Mouse (Mus musculus) forebrain, embryonic 13.5 days (tissue): ENCODE measurements around the gene Fnip2. TPM values are rescaled to one million over a fixed set of nuclear protein-coding genes. Genes with fewer than 3 reads are reported as not detected.

Source experiments
- ATAC-seq: fragments of 200-750 bp; cut with Nextera tagmentation; 2 replicates; pipeline ENCODE4 v1.8.0; 2017
- H3K27ac ChIP-seq: fragments of 300-500 bp; sonication (generic); 2 replicates; pipeline ENCODE4 v1.5.1; 2015; ENCODE audit warnings: inconsistent platforms, mild to moderate bottlenecking, moderate library complexity
- H3K27me3 ChIP-seq: fragments of 300-500 bp; sonication (generic); 2 replicates; pipeline ENCODE4 v1.6.1; 2015; ENCODE audit warnings: mild to moderate bottlenecking, inconsistent platforms
- H3K36me3 ChIP-seq: fragments of 300-500 bp; sonication (generic); 2 replicates; pipeline ENCODE4 v1.6.1; 2015; ENCODE audit warnings: mild to moderate bottlenecking, inconsistent platforms; ENCODE audit not compliant: poor library complexity, severe bottlenecking
- H3K4me1 ChIP-seq: fragments of 300-500 bp; sonication (generic); 2 replicates; pipeline ENCODE4 v1.6.1; 2015; ENCODE audit warnings: inconsistent platforms
- H3K4me2 ChIP-seq: fragments of 300-500 bp; sonication (generic); 2 replicates; pipeline ENCODE4 v1.6.1; 2015; ENCODE audit warnings: inconsistent platforms, mild to moderate bottlenecking, moderate library complexity
- H3K4me3 ChIP-seq: fragments of 300-500 bp; sonication (generic); 2 replicates; pipeline ENCODE4 v1.5.1; 2015; ENCODE audit warnings: mild to moderate bottlenecking, inconsistent platforms
- H3K9ac ChIP-seq: fragments of 300-500 bp; sonication (generic); 2 replicates; pipeline ENCODE4 v1.6.1; 2015; ENCODE audit warnings: mild to moderate bottlenecking, inconsistent platforms
- H3K9me3 ChIP-seq: fragments of 300-500 bp; sonication (generic); replicated peaks from 2 replicates; pipeline ENCODE4 v1.6.1; 2016; ENCODE audit warnings: inconsistent platforms
- WGBS: fragments of 180-500 bp; shearing (Covaris S2); methylation state at CpG from one replicate; pipeline ENCODE4 v1.1.7; 2015; 5-methylcytosine and 5-hydroxymethylcytosine counted together
- polyA plus RNA-seq: library from polyadenylated mRNA; unstranded; fragments of >200 nt; fragmentation: Nextera tagmentation; extraction: Ambion mirVana; gene quantifications from 2 replicates; pipeline ENCODE4 v1.2.1, GENCODE M21; 2015

The Fnip2 gene
- polyA plus RNA-seq, 1 experiment from 2014 or later: 3.4 TPM

DNA sequence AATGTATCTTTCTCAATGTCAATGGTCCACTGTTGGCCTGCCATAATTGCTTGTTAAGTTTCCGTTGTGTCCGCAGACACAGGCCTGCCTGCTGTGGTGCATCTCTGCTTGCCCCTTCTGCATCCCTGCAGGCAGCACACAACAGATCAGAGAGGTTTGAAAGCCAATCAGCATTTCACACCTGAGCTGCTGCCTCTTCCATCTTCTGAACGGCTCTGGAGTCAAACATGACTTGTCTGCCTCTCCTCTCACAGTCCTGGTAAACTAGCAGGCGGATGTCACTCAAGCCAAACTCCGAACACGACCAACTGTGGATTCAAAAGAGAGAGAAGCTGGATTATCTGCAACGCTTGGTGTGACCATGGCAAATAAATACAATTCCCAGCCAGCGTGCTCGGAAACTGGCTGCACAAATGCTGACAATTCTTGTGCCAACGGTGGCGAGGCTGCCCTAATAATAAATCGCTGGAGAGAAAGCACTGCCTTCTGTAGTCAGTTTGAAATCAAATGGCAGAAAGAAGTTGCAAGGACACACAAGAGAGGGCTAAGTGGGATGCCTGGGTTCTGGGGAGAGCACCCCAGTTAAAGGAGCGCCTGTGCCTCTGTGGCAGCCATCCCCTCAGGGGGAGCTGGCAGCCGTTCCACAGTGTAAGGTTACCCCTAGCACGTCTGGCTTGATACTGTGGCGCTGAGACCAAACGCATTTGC, 49.6 kb downstream of the Fnip2 start:
- peak; percentile 61 for ATAC-seq
- Histone ChIP-seq H3K4me1 (peaks cover 25% of the 10 kb centered on the region), H3K9me3 (no peaks in the 10 kb centered on the region), H3K27me3 (no peaks in the 10 kb centered on the region), H3K27ac (peak overlapping the region; percentile 20; the same call in 1 of the 2 replicates), H3K4me3 (no peak overlapping the region), H3K36me3 (peaks cover 2% of the 10 kb centered on the region; the same call in 1 of the 2 replicates), H3K9ac (peak overlapping the region; percentile 12; the same call in 1 of the 2 replicates), H3K4me2 (no peak overlapping the region)
- WGBS: 63% methylated on average over 17 of the region's 17 CpGs

DNA sequence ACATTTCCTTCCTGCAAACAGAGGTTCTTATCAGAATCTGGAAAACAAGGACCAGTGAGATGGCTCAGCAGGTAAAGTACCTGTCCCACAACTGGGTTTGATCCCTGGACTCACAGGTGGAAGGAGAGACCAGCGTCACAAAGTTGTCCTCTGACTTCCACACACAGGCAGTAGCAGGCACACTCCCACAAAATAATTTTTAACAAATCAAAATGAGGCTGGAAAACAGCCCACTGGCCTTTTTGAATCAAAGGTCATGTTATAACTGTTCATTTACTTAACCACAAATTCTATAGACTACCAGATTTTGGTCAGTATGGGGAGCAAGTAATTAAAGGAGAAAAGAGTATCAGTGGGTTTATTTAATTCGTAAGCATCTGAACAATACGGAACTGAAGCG, 50.6 kb downstream of the Fnip2 start:
- Histone ChIP-seq H3K4me2 (no peak overlapping the region), H3K27ac (no peak overlapping the region), H3K4me1 (peaks cover 25% of the 10 kb centered on the region), H3K9me3 (no peaks in the 10 kb centered on the region), H3K27me3 (no peaks in the 10 kb centered on the region), H3K9ac (no peak overlapping the region), H3K36me3 (peaks cover 5% of the 10 kb centered on the region), H3K4me3 (no peak overlapping the region)
- ATAC-seq: no peak
- WGBS: 91% methylated on average over 4 of the region's 4 CpGs

DNA sequence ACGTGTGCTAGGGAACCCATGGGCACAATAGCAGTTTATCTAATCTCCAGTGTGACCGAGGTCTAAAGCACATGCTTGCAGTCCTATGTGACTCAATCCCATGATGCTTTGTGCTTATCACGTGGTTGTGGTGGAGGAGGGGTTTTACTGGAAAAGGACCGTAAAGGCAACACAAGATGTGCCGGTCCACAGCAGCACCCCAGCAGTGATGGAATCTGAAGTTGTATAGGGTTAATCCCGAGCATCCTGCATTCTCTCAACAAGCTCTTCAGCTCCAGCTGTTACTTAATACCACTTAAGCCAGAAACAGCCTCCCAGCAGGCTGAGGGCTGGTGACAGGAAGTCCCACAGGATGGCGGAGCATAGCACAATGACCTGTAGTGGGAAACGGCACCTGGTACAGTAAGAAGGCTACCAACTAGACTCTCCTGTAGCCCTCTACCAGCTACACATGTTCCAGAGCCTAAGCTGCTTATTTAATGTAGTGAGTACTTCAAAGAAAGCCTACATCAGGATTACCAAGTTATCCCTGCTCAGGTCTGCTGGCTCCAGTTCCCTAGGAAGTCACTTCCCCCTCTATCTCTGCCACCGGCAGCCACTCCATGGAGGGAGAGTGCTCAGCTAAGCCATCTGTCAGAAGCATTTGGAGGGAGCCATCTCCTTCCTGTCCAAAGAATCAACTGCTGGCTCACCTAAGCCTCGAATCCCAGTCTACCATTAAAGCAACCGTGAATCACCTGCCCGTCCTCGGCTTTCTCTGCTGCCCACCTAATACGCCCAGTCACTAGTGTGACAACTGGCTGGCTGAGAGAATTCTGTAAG, 51.3 kb downstream of the Fnip2 start:
- Histone ChIP-seq H3K4me2 (no peak overlapping the region), H3K36me3 (peaks cover 5% of the 10 kb centered on the region), H3K9me3 (no peaks in the 10 kb centered on the region), H3K9ac (no peak overlapping the region), H3K4me1 (peaks cover 25% of the 10 kb centered on the region), H3K27me3 (no peaks in the 10 kb centered on the region), H3K27ac (no peak overlapping the region), H3K4me3 (no peak overlapping the region)
- 72% methylated on average over 14 of the region's 14 CpGs for WGBS
- no peak for ATAC-seq

DNA sequence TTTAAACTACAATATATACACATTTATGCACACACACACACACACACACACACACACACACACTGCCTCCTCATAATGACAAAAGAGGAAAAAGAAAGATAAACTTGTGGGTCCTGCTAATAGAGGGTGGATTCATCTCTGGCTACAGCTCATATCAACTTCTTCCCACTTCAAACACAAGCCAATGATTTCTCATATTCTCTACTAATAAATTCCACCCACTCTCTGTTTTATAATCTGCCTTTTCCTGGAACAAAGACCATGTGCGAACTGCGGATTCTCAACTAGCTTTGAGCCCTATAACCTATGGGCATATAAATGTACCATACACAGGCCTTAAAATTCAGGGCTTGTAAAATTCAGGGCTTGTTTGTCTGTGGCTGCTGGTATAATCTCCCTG, 53.3 kb downstream of the Fnip2 start:
- no peak for ATAC-seq
- Histone ChIP-seq H3K9me3 (no peaks in the 10 kb centered on the region), H3K27me3 (no peaks in the 10 kb centered on the region), H3K4me2 (no peak overlapping the region), H3K4me1 (peaks cover 20% of the 10 kb centered on the region), H3K27ac (no peak overlapping the region), H3K4me3 (no peak overlapping the region), H3K9ac (no peak overlapping the region), H3K36me3 (peaks cover 5% of the 10 kb centered on the region)
- WGBS: 90% methylated on average over 2 of the region's 2 CpGs

DNA sequence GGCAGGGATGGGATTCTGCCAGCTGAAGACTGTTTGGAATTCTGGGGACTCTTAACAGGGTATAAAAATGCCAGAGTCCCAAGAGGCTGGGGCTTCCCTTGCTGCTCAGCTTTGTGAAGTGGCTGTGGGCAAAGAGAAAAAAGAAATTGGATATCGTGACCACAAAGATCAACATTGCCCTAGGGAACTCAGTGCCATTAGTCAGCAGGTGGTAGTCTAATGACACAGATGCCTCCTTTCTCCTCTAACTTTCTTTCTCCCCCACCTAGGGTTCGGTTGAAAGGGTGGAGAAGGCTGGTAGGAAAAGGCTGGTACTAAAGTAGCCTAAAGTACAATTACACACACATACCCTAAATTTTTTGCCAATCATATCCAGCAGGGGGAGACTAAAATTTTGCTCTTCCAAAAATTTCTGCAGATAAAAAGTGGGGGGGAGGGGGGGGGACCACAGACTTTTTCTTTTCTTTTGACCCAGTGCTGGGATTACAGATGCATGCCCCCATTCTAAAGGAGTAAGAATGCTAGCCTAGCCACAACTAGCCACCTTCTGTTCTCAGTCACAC, 66.3 kb downstream of the Fnip2 start:
- H3K4me1 ChIP-seq: peaks cover 5% of the 10 kb centered on the region; the same call in 1 of the 2 replicates
- H3K9ac ChIP-seq: no peak overlapping the region
- H3K27me3 ChIP-seq: no peaks in the 10 kb centered on the region
- H3K9me3 ChIP-seq: no peaks in the 10 kb centered on the region
- no peak overlapping the region for H3K4me3 ChIP-seq
- 69% methylated on average over 2 of the region's 2 CpGs for WGBS
- H3K27ac ChIP-seq: no peak overlapping the region
- H3K36me3 ChIP-seq: peaks cover 33% of the 10 kb centered on the region
- no peak for ATAC-seq
- H3K4me2 ChIP-seq: no peak overlapping the region

DNA sequence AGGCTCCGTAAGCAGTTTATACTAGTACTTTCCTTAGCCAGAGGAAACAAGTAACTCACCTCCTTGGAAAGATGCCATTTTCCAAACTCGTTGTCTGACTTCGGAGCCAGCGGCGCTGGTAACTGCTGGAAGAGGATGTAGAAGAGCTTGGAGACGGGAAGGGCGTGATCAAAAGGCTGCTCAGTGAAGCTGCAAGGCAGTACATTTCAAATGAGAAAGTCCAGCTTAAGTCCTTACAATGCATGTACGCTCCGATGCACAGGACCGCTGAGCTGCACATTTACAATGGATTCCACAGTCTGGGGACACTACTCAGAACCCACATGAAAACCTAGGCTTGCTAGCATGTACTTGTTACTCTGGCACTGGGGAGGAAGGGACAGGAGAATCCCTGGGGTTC, 67.3 kb downstream of the Fnip2 start:
- Histone ChIP-seq H3K4me2 (0 out of 2 replicates have a peak overlapping the region, but pooled peaks have one; percentile 1), H3K27ac (peak overlapping the region; percentile 21; the same call in 1 of the 2 replicates), H3K4me3 (no peak overlapping the region), H3K9me3 (no peaks in the 10 kb centered on the region), H3K27me3 (no peaks in the 10 kb centered on the region), H3K36me3 (peaks cover 32% of the 10 kb centered on the region), H3K4me1 (peaks cover 5% of the 10 kb centered on the region; the same call in 1 of the 2 replicates), H3K9ac (no peak overlapping the region)
- peak; percentile 73 for ATAC-seq
- WGBS: 16% methylated on average over 10 of the region's 10 CpGs

DNA sequence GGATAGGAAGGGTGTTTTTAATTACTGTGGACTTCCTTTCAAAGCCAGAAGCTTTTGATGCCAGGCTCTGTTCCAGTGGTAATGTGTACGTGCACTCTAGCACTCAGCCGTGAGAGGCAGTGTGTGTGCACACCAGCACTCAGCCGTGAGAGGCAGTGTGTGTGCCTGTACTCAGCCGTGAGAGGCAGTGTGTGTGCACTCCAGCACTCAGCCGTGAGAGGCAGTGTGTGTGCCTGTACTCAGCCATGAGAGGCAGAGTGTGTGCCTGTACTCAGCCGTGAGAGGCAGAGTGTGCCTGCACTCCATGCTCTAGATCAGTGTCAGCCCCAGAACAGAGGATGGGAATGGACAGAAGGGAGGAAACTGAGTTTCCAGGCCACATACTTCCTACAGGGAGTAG, 70.9 kb downstream of the Fnip2 start:
- ATAC-seq: no peak

DNA sequence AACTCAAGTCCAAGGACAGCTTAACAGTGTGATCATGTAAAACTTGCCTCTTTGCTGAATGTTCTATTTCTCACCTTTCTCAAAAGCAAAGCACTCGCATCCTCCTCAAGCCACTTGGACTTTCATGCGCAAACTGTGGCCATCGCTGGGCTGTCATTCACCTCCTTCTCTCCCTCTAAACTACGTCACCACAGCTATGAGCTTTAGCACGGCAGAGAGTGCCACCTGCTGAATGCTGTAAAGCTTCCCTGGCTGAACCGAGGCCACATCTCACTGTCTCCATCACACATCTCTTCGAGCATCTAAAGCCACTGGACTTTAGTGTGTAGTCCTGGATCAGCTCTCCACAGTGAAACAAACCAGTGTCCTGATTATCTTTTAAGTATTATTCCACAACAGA, 72.4 kb downstream of the Fnip2 start:
- Histone ChIP-seq H3K4me3 (no peak overlapping the region), H3K9me3 (no peaks in the 10 kb centered on the region), H3K4me1 (0 out of 2 replicates have a peak, but pooled peaks cover 1% of the 10 kb centered on the region), H3K27ac (no peak overlapping the region), H3K36me3 (peaks cover 58% of the 10 kb centered on the region), H3K27me3 (no peaks in the 10 kb centered on the region), H3K4me2 (no peak overlapping the region), H3K9ac (no peak overlapping the region)
- ATAC-seq: no peak
- 76% methylated on average over 7 of the region's 7 CpGs for WGBS

More for the DNA sequence above, 70.9 kb downstream of the Fnip2 start:
- H3K4me1 ChIP-seq: peaks cover 5% of the 10 kb centered on the region; the same call in 1 of the 2 replicates
- no peak overlapping the region for H3K4me2 ChIP-seq
- peaks cover 50% of the 10 kb centered on the region for H3K36me3 ChIP-seq
- H3K9ac ChIP-seq: no peak overlapping the region
- WGBS: 82% methylated on average over 6 of the region's 6 CpGs
- no peaks in the 10 kb centered on the region for H3K9me3 ChIP-seq
- no peak overlapping the region for H3K4me3 ChIP-seq
- H3K27ac ChIP-seq: no peak overlapping the region
- H3K27me3 ChIP-seq: no peaks in the 10 kb centered on the region

DNA sequence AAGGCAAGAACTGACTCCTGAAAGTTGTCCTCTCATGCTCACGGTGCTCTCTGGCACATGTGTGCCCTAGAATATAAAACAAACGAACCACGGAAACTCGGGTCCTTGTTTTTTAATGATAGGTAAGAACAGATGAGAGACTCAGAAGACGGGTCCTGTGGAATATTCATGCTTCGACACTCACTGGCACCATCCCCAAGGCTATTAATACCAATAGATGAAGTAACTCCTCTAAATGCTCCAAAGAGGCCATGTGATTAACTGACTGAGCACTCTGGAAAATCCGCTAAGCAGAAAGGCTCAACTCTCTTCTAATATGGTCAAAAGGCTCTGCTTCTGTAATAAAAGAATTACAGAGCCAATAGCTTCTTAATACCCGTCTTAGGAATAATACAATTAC, 73.6 kb downstream of the Fnip2 start:
- WGBS: 78% methylated on average over 8 of the region's 8 CpGs
- no peak overlapping the region for H3K4me2 ChIP-seq
- ATAC-seq: no peak
- H3K9me3 ChIP-seq: no peaks in the 10 kb centered on the region
- H3K27ac ChIP-seq: no peak overlapping the region
- H3K36me3 ChIP-seq: peaks cover 56% of the 10 kb centered on the region
- H3K4me3 ChIP-seq: no peak overlapping the region
- no peak overlapping the region for H3K9ac ChIP-seq
- H3K27me3 ChIP-seq: no peaks in the 10 kb centered on the region
- H3K4me1 ChIP-seq: no peaks in the 10 kb centered on the region

DNA sequence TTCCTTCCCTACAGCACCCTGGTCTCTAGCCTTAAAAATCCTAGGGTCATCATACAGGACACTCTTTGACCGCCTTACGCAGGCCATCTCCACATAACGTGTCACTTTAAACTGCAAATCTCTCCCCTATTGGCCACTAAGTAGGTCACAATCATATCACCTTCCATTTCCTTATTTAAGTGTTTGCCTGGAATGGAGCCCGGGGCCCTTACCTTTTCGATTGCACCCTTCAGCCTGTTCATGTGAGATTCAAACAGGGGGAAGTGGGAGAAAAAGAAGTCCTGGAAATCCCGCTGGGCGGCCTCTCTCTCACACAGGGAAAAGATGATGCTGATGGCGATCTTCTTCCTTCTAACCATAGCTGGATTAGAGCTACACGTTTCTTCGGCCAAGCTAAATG, 74.5 kb downstream of the Fnip2 start:
- H3K4me1 ChIP-seq: no peaks in the 10 kb centered on the region
- peaks cover 62% of the 10 kb centered on the region for H3K36me3 ChIP-seq
- H3K9ac ChIP-seq: no peak overlapping the region
- ATAC-seq: no peak
- H3K27ac ChIP-seq: no peak overlapping the region
- no peaks in the 10 kb centered on the region for H3K27me3 ChIP-seq
- H3K9me3 ChIP-seq: no peaks in the 10 kb centered on the region
- H3K4me2 ChIP-seq: no peak overlapping the region
- H3K4me3 ChIP-seq: no peak overlapping the region
- 96% methylated on average over 10 of the region's 10 CpGs for WGBS

DNA sequence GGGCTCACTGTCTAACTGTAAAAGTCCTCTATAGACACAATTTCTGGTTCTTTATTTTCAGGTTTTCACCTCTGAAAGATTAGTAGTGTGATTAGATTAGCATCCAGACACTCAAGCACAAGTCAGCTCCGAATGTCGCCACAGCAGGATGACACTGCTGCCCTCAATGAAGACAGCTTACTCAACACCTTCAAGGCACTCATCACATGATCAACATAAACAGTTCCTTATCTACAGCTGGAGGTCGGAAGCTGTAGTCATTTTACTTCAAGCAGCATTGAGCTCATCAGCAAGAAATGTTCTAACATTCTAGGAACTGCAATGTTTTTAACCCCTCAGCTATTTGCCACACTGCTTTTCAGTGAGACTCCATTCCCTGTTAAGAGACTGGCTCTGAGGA, 76.0 kb downstream of the Fnip2 start:
- no peak overlapping the region for H3K4me2 ChIP-seq
- 92% methylated on average over 3 of the region's 3 CpGs for WGBS
- no peaks in the 10 kb centered on the region for H3K9me3 ChIP-seq
- no peaks in the 10 kb centered on the region for H3K4me1 ChIP-seq
- ATAC-seq: no peak
- H3K9ac ChIP-seq: no peak overlapping the region
- H3K27ac ChIP-seq: no peak overlapping the region
- H3K36me3 ChIP-seq: peaks cover 71% of the 10 kb centered on the region
- no peaks in the 10 kb centered on the region for H3K27me3 ChIP-seq
- H3K4me3 ChIP-seq: no peak overlapping the region

DNA sequence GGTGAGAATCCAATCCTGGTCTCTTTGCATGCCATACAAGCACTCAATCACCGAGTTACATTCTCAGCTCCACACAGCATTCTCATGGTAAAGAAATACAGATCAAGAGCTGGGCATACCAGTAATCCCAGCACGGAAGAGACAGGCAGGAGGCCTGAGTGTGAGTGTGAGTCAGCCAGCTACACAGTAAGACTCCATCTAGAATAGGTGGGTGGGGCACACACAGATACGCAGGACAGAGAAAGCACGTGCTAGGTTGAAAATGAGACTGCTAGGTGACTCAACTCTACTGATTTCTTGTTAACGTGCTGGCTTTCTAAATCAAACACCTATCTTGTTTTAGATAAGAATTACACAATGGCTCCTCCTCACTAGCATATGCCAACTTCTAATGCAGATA, 77.5 kb downstream of the Fnip2 start:
- WGBS: 97% methylated on average over 5 of the region's 5 CpGs
- H3K36me3 ChIP-seq: peaks cover 76% of the 10 kb centered on the region
- ATAC-seq: no peak
- no peak overlapping the region for H3K9ac ChIP-seq
- no peaks in the 10 kb centered on the region for H3K27me3 ChIP-seq
- H3K4me3 ChIP-seq: no peak overlapping the region
- H3K9me3 ChIP-seq: no peaks in the 10 kb centered on the region
- no peaks in the 10 kb centered on the region for H3K4me1 ChIP-seq
- no peak overlapping the region for H3K4me2 ChIP-seq
- no peak overlapping the region for H3K27ac ChIP-seq
